Mouse (Mus musculus) bone marrow macrophage, adult 2 months (primary cell): Measurements from ENCODE around the gene Gm11541.

Experiments
- CTCF ChIP-seq: IDR thresholded peaks from 2 replicates; pipeline ENCODE4 v1.5.1; 2012; ENCODE audit warnings: low read depth, mild to moderate bottlenecking, low read length, moderate library complexity
- POLR2A ChIP-seq: IDR thresholded peaks from 2 replicates; pipeline ENCODE4 v1.6.1; 2012; ENCODE audit warnings: mild to moderate bottlenecking, low read depth, low read length, borderline replicate concordance

DNA sequence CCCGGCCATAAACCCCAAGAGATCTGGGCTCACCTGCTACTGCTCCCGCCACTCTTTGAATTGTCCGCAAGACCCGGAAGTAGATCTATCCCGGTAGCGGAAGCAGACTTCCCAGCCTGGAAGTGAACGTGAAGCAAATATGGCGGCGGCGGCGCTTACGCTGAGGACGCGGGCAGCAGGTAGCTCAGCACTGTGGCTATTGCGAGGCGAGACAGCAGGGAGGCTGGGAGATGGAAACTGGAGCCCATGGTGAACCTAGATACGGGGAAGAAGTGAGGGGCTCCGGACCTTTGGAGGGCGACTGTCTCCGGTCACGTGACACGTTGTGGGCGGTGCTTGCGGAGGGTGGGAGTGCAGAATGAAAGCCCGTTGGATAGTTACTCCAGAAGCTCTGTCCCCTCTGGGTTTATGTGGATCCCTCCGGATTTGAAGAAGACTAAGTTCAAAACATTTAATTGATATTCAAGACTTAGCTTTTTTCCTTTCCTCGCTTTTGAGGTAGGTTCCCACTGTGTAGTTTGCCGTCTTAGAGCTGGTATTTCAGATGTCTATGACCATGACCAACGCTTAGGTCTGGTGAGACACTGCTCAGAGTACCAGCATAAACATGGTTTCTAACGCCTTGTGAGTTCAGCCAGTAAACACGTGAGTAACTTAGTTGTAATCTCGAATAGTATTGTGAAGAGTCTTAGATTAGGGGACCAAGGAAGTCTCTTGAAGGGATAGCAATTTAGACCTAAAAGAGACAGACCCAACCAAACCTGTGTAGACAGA is 50.4 kb downstream of the Gm11541 start, which contains the start of the genes Mrpl27 and Eme1:
- no peak for TF ChIP-seq CTCF
- no peak for TF ChIP-seq POLR2A
